Mouse (Mus musculus): ENCODE measurements around the gene Bcas1.

- TF ChIP-seq POLR2A (IDR thresholded peaks at IDR 0.05; ENCODE audit: extremely low read depth, insufficient read depth, low read length) (no peak), CTCF (IDR thresholded peaks at IDR 0.05; ENCODE audit: low read depth, low read length) (no peak)
Observed at GRCm38 (mm10) chr2:170349096-170349495, 78.5 kb downstream of the Bcas1 start.
